Mouse (Mus musculus) olfactory bulb, adult 2 months (tissue): ENCODE measurements at regions not wholly inside any gene's neighbourhood (a gene's known extent, or its start where the extent isn't known, plus 50 kb on each side); places are given as distances from the start of the nearest gene placed in this dataset.

Source experiments
- CTCF ChIP-seq: fragments of 200-500 bp; IDR thresholded peaks from 2 replicates; pipeline ENCODE4 v1.5.1; 2012; ENCODE audit warnings: low read depth, mild to moderate bottlenecking, low read length, moderate library complexity; ENCODE audit not compliant: insufficient read depth
- POLR2A ChIP-seq: fragments of 200-500 bp; IDR thresholded peaks from 2 replicates; pipeline ENCODE4 v1.6.1; 2012; ENCODE audit warnings: mild to moderate bottlenecking, low read depth, low read length, moderate library complexity; ENCODE audit not compliant: insufficient read depth

DNA sequence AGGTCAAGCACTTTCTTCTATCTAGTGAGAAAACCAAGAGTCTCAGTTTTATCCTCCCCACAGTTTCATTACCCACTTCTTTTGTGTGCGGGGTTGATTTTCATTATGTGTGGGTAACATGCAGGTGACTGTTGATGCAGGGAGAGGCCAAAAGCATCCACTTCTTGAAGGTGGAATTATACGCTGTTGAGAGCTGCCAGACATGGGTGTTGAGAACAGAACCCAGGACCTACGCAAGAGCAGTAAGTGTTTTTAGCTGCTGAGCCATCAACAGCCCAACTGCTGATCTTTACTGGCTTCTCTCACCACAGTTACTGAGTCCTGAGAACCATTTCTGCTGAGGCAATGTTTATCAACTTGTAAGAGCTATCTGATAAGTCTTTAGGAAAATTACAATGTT lies 272.4 kb upstream of the Hnrnpa3 start:
- TF ChIP-seq CTCF (no peak), POLR2A (no peak)
